Mouse (Mus musculus) gastrocnemius, adult 18-20 months (tissue): ENCODE data around the gene Bmp10. TPM values are rescaled to one million over a fixed set of nuclear protein-coding genes. Genes with fewer than 3 reads are reported as not detected.
"Not testable (repeated sequence)": the region's sequence is repeated elsewhere in the genome, so short reads cannot be mapped to it uniquely, and the experiment has no call there.

Experiments
- DNase-seq: peaks from one replicate; pipeline ENCODE4 v3.0.0; 2021; ENCODE audit warnings: low spot score
- total RNA-seq, 2 experiments: library from RNA; stranded (reverse); gene quantifications; 2 replicates each; pipeline ENCODE4 v1.2.3; 2021

The Bmp10 gene
- total RNA-seq, 2 experiments from 2014 or later, result not detected

- DNase-seq, result no peak
These were observed 18.4 kb downstream of the Bmp10 start for GRCm38 (mm10) chr6:87447217-87447616.

DNA sequence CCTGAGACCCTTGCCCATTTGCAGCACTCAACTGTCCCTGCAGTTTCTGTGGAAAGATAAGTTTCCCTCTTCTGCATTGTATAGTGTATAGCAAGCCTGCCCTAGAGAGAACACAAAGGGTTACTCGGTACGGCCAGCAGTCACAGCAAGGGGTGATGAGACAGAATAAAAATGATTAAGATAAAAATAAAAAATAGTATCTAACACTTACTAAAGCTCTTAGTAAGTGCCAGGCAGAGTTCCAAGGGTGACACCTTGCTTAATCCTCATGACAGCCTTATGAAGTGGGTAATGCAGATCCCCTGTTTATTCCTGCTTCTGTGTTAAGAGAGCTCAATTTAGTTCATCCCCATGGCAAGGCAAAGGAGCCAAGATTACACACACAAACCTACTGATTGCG lies 20.7 kb downstream of the Bmp10 start:
- no peak for DNase-seq

GRCm38 (mm10) chr6:87451016-87451415 lies 22.2 kb downstream of the Bmp10 start:
- peak; percentile 24 for DNase-seq

GRCm38 (mm10) chr6:87451771-87452170 lies 23.0 kb downstream of the Bmp10 start:
- DNase-seq, result no peak

DNA sequence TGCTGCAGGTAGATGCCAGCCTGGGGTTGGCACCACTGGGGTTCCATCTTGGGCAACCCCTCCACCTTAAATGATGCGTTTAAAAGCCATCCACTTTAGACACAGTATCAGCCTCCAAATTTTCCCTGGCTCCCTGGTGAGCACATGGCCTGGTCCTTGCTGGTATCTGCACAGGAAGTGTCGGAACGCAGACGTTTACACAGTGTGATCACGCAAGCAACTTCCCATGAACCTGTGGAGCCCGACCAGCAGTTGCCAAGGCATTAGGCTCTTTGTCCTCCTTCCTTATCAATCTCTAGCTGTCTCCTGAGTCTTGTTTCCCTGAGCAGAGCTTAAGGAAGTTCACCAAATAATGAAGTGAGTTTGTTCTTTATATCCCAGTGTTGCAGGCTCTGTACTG lies 26.7 kb downstream of the Bmp10 start:
- no peak for DNase-seq

DNA sequence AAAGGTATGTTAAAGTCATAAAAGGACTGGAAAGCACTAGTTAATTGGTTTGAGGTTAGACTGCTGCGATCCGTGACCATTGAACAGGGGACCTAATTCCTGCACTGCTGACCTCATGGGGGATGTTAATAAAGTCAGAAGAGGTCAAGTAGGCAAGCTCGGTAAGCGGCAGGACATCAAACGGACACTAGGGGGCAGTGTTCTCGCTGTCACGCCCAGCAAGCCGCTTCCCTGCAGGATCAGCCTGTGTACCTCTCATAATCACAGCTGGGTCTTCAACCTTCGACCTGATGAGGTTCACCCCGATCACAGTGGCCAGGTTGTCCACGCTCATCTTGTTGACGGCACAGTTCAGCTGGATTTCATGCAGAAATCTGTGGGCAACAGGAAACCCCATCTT lies 37.4 kb downstream of the Bmp10 start:
- peak; percentile 68 for DNase-seq

DNA sequence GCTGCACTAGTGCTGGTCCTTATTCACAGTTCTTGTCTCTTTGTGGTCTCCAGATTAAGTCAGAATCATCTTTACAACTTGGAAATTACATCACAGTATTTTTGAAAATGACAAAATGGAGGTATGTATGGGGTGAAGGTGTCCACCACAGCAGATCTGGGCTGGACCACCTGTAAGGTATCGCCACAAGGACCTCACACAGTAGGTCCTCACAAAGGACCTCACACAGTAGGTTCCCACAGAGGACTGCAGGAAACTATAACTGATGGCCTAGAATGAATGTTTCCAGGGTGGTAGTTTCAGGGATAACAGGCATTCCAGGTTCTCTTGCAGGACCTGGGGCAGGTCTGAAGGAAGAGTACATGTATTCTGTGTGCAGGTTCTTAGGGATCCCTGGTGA lies 38.6 kb downstream of the Bmp10 start:
- no peak for DNase-seq

DNA sequence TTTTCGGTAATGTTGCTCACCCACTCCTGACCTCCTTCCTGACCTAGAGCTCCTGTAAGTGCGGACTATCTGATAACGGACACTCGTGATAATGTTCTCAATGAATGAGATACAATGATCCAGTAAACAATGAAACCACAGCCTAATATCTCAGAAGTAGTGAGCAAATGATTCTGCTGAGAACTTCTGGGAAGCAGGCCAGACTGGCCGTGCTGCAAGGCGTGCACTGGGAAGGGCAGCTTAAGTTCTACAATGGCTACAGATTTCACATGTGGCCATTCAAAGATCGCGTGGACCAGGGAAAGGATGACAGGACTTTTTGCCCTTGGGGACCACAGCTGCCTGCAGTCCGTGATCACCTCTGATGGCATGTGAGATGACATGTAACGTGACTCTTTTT lies 39.6 kb downstream of the Bmp10 start:
- no peak for DNase-seq

DNA sequence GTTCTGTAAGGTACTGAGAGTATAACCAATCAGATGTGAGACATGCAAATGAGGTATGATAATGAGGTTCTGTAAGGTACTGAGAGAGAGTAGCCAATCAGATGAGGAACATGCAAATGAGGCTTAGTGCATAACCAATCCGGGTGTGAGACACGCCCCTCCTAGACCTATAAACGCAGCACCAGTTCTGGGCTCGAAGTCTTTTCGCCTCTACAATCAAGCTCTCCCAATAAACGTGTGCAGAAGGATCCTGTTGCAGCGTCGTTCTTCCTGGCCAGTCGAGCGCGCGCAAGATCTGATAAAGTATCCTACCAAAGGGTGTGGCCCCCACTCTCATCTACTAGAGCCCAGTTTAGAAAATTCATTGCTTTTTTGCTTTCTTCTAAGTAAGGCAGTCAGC lies 41.3 kb downstream of the Bmp10 start:
- DNase-seq, result not testable (repeated sequence)

- DNase-seq, result no peak
These were observed 46.4 kb downstream of the Bmp10 start for GRCm38 (mm10) chr6:87475223-87475622.

- no peak for DNase-seq
These were observed 50.1 kb downstream of the Bmp10 start for GRCm38 (mm10) chr6:87478847-87479246.

GRCm38 (mm10) chr6:87479291-87479999 lies 50.7 kb downstream of the Bmp10 start:
- no peak for DNase-seq

DNA sequence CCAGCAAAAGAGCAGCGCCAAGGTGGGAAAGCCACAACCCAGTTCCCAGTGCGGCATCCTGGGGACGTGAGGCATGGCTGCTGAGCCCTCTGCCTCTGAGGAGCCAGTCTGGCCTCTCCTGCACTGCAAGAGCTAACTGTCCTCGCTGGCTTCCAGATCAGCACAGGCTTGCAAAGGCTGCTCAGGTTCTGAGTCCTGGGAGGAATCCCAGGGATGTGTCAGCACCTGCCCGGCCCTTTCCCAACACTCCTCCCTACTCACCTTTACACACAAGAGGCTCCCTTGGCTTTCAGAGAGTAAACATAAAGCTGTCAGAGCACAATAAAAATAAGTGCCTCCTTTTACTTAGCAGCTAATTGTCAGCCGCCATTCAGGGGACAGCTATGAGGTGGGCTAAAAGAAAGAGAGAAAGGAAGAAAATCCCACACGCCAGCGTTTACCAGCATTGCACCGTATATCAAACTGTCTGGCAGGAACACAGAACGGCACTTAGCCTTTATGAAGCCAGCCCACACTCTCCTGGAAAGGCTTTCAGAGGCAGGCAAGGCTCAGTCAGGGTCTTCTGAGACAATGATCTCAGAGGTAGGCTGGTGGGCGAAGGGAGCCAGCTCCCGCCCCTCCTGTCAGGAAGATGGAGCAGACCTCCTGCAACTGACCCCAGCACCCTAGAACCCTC lies 54.6 kb downstream of the Bmp10 start:
- DNase-seq, result no peak

DNA sequence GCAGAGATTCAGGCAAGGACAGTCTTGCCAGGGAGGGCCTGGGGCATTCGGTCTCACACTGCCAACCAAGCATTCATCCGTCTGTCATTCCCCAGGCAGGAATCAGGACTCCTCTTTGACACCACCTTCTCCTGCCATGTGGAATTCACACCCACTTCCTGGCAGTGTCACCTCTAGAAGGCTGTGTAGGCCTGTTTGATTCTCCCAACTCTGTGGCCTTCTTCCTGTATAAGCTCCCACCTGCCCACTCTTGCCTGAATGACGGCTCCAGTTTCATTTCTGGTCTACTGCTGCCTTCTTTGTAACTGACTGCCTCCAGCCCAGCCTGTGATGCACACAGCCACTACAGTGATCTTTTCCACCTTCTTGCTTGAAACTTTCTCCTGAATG lies 55.1 kb downstream of the Bmp10 start:
- DNase-seq, result no peak

DNA sequence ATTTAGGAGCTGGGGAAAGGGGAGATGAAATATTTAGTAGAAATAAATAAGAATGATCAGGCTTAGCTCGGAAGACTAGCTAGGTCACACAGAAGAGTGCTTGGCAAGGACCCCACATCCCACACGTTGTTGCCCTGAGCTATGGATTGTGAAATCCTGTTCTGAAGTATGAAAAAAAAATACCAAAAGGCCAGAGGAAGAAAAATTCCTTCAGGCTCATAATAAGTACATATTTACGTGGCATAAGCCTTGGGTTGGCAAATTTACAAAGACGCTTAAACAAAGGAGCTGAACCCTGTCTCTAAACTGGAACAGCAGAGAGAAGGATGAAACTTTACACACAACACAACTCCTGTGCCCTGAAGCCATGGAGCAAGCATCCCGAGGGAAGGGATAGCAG lies 56.0 kb downstream of the Bmp10 start:
- peak; percentile 19 for DNase-seq

Other genes starting within 250 kb of the Bmp10 start
- gene Antxr1, start 93.2 kb upstream of the Bmp10 start, total RNA-seq, result 1 to 10 TPM; 5.7 to 7.3 TPM
- gene Gkn1, start 78.1 kb upstream of the Bmp10 start, total RNA-seq, result not detected
- gene Gkn2, start 55.6 kb upstream of the Bmp10 start, total RNA-seq, result not detected
- 1 to 10 TPM; 1.3 to 1.7 TPM for gene Gkn3, start 40.1 kb upstream of the Bmp10 start, total RNA-seq
- gene Arhgap25, start 104.3 kb downstream of the Bmp10 start, total RNA-seq, result under 1 TPM; 0.57 to 0.87 TPM
- 1 to 10 TPM in 1 of 2 experiments, under 1 TPM in 1; 0.98 to 1.5 TPM for gene Prokr1, start 161.7 kb downstream of the Bmp10 start, total RNA-seq
- gene Aplf, start 243.2 kb downstream of the Bmp10 start, total RNA-seq, result 1 to 10 TPM; 2.7 to 3.2 TPM